Mouse (Mus musculus) MEL (cell line): ENCODE measurements at regions not wholly inside any gene's neighbourhood (a gene's known extent, or its start where the extent isn't known, plus 50 kb on each side); places are given as distances from the start of the nearest gene placed in this dataset.

Experiments used
- DNase-seq: peaks from one replicate; pipeline ENCODE4 v3.0.0; 2011; ENCODE audit warnings: low read depth, low spot score
- H3K27ac ChIP-seq: 2 replicates; pipeline ENCODE4 v1.5.1; 2012; ENCODE audit warnings: low read depth, mild to moderate bottlenecking, control low read depth, low read length, moderate library complexity; ENCODE audit not compliant: control insufficient read depth
- H3K27me3 ChIP-seq, 2 experiments: fragments of 150-350 bp in 1 of 2; sonication (generic) in 1 of 2; 2 replicates each; pipeline ENCODE4 v1.6.1; 2012; ENCODE audit warnings: low read length in 2 of 2, mild to moderate bottlenecking in 2 of 2, improper control_type of control experiment in 1 of 2, moderate library complexity in 1 of 2; ENCODE audit not compliant: insufficient read depth in 2 of 2, control insufficient read depth in 1 of 2
- H3K36me3 ChIP-seq, 2 experiments: 2 replicates each; pipeline ENCODE4 v1.6.1; 2012 to 2014; ENCODE audit warnings: low read length in 2 of 2, improper control_type of control experiment in 1 of 2, inconsistent platforms in 1 of 2, mild to moderate bottlenecking in 1 of 2; ENCODE audit not compliant: insufficient read depth in 2 of 2, control insufficient read depth in 1 of 2
- H3K4me1 ChIP-seq, 2 experiments: fragments of 150-350 bp in 1 of 2; sonication (generic) in 1 of 2; 2 replicates each; pipeline ENCODE4 v1.6.1; 2012; ENCODE audit warnings: low read length in 2 of 2, improper control_type of control experiment in 1 of 2, mild to moderate bottlenecking in 1 of 2; ENCODE audit not compliant: insufficient read depth in 2 of 2, control insufficient read depth in 1 of 2
- H3K4me3 ChIP-seq, 2 experiments: fragments of 150-350 bp in 1 of 2; sonication (generic) in 1 of 2; 2 replicates each; pipeline ENCODE4 v1.5.1; 2012; ENCODE audit warnings: low read depth in 2 of 2, low read length in 2 of 2, mild to moderate bottlenecking in 2 of 2, moderate library complexity in 2 of 2, control low read depth in 1 of 2, improper control_type of control experiment in 1 of 2; ENCODE audit not compliant: control insufficient read depth in 1 of 2, insufficient read depth in 1 of 2
- H3K79me2 ChIP-seq: 2 replicates; pipeline ENCODE4 v1.6.1; 2012; ENCODE audit warnings: mild to moderate bottlenecking, low read length, moderate library complexity; ENCODE audit not compliant: control insufficient read depth, poor library complexity, insufficient read depth
- H3K9ac ChIP-seq: 2 replicates; pipeline ENCODE4 v1.6.1; 2012; ENCODE audit warnings: low read depth, mild to moderate bottlenecking, control low read depth, low read length, moderate library complexity; ENCODE audit not compliant: control insufficient read depth, poor library complexity, severe bottlenecking
- H3K9me3 ChIP-seq: fragments of 150-350 bp; sonication (generic); replicated peaks from 2 replicates; pipeline ENCODE4 v1.6.1; 2012; ENCODE audit warnings: mild to moderate bottlenecking, low read length, improper control_type of control experiment, moderate library complexity; ENCODE audit not compliant: insufficient read depth
- CHD2 ChIP-seq: IDR thresholded peaks from 2 replicates; pipeline ENCODE4 v1.6.1; 2011; ENCODE audit warnings: low read length, improper control_type of control experiment
- CTCF ChIP-seq, 3 experiments: IDR thresholded peaks in 2 of 3; conservative IDR thresholded peaks in 1 of 3; 2 replicates each; pipeline ENCODE4 v1.5.1; 2011 to 2012; ENCODE audit warnings: low read length in 3 of 3, low read depth in 2 of 3, mild to moderate bottlenecking in 2 of 3, improper control_type of control experiment in 1 of 3, inconsistent platforms in 1 of 3, mixed read lengths in 1 of 3, moderate library complexity in 1 of 3; ENCODE audit not compliant: control insufficient read depth in 1 of 3, insufficient read depth in 1 of 3, poor library complexity in 1 of 3, severe bottlenecking in 1 of 3
- E2F4 ChIP-seq: IDR thresholded peaks from 2 replicates; pipeline ENCODE4 v1.6.1; 2011; ENCODE audit warnings: low read depth, low read length, improper control_type of control experiment, borderline replicate concordance
- ELF1 ChIP-seq: IDR thresholded peaks from 2 replicates; pipeline ENCODE4 v1.6.1; 2014; ENCODE audit warnings: low read depth, mild to moderate bottlenecking, inconsistent platforms, low read length, improper control_type of control experiment, moderate library complexity
- ETS1 ChIP-seq: IDR thresholded peaks from 2 replicates; pipeline ENCODE4 v1.6.1; 2012; ENCODE audit warnings: low read depth, mild to moderate bottlenecking, inconsistent platforms, low read length, improper control_type of control experiment, moderate library complexity
- JUND ChIP-seq: IDR thresholded peaks from 2 replicates; pipeline ENCODE4 v1.6.1; 2011; ENCODE audit warnings: low read depth, mild to moderate bottlenecking, improper control_type of control experiment, low read length
- KAT2A ChIP-seq: conservative IDR thresholded peaks from 2 replicates; pipeline ENCODE4 v1.6.1; 2012; ENCODE audit warnings: low read depth, low read length, improper control_type of control experiment, inconsistent platforms
- MAZ ChIP-seq: IDR thresholded peaks from 2 replicates; pipeline ENCODE4 v1.6.1; 2012; ENCODE audit warnings: low read depth, mild to moderate bottlenecking, inconsistent platforms, low read length, improper control_type of control experiment
- MEF2A ChIP-seq: IDR thresholded peaks from 2 replicates; pipeline ENCODE4 v1.6.1; 2014; ENCODE audit warnings: low read depth, mild to moderate bottlenecking, inconsistent platforms, low read length, improper control_type of control experiment; ENCODE audit not compliant: poor library complexity, insufficient replicate concordance, severe bottlenecking; ENCODE audit errors: extremely low read depth
- MXI1 ChIP-seq: IDR thresholded peaks from 2 replicates; pipeline ENCODE4 v1.6.1; 2011; ENCODE audit warnings: mild to moderate bottlenecking, low read depth, low read length, improper control_type of control experiment
- MYB ChIP-seq: IDR thresholded peaks from 2 replicates; pipeline ENCODE4 v1.6.1; 2011; ENCODE audit warnings: mild to moderate bottlenecking, low read depth, low read length, improper control_type of control experiment
- MYC ChIP-seq: IDR thresholded peaks from 2 replicates; pipeline ENCODE4 v1.6.1; 2011; ENCODE audit warnings: low read depth, mild to moderate bottlenecking, low read length, improper control_type of control experiment, moderate library complexity
- POLR2A ChIP-seq, 2 experiments: IDR thresholded peaks; 2 replicates each; pipeline ENCODE4 v1.6.1; 2011 to 2012; ENCODE audit warnings: low read length in 2 of 2, mild to moderate bottlenecking in 2 of 2, control low read depth in 1 of 2, improper control_type of control experiment in 1 of 2, low read depth in 1 of 2, moderate library complexity in 1 of 2; ENCODE audit not compliant: control insufficient read depth in 1 of 2, insufficient read depth in 1 of 2, poor library complexity in 1 of 2
- POLR2AphosphoS2 ChIP-seq: IDR thresholded peaks from 2 replicates; pipeline ENCODE4 v1.6.1; 2011; ENCODE audit warnings: low read length, improper control_type of control experiment
- RAD21 ChIP-seq: IDR thresholded peaks from 2 replicates; pipeline ENCODE4 v1.6.1; 2011; ENCODE audit warnings: mild to moderate bottlenecking, low read depth, low read length, improper control_type of control experiment
- RCOR1 ChIP-seq: IDR thresholded peaks from 2 replicates; pipeline ENCODE4 v1.6.1; 2012; ENCODE audit warnings: low read depth, mild to moderate bottlenecking, inconsistent platforms, low read length, improper control_type of control experiment
- SIN3A ChIP-seq: IDR thresholded peaks from 2 replicates; pipeline ENCODE4 v1.6.1; 2012; ENCODE audit warnings: low read length, improper control_type of control experiment, inconsistent platforms
- SMC3 ChIP-seq: IDR thresholded peaks from 2 replicates; pipeline ENCODE4 v1.6.1; 2011; ENCODE audit warnings: low read depth, low read length, improper control_type of control experiment
- TBP ChIP-seq: IDR thresholded peaks from 2 replicates; pipeline ENCODE4 v1.8.0; 2011; ENCODE audit warnings: low read depth, low read length, improper control_type of control experiment
- UBTF ChIP-seq: IDR thresholded peaks from 2 replicates; pipeline ENCODE4 v1.6.1; 2012; ENCODE audit warnings: low read depth, mild to moderate bottlenecking, inconsistent platforms, low read length, improper control_type of control experiment, moderate library complexity, borderline replicate concordance; ENCODE audit not compliant: insufficient read depth
- USF1 ChIP-seq: IDR thresholded peaks from 2 replicates; pipeline ENCODE4 v1.6.1; 2014; ENCODE audit warnings: low read depth, mild to moderate bottlenecking, inconsistent platforms, low read length, improper control_type of control experiment, moderate library complexity
- ZMIZ1 ChIP-seq: IDR thresholded peaks from 2 replicates; pipeline ENCODE4 v1.6.1; 2012; ENCODE audit warnings: low read depth, mild to moderate bottlenecking, inconsistent platforms, low read length, improper control_type of control experiment, moderate library complexity
- ZNF384 ChIP-seq: IDR thresholded peaks from 2 replicates; pipeline ENCODE4 v1.6.1; 2012; ENCODE audit warnings: low read depth, mild to moderate bottlenecking, inconsistent platforms, low read length, improper control_type of control experiment

DNA sequence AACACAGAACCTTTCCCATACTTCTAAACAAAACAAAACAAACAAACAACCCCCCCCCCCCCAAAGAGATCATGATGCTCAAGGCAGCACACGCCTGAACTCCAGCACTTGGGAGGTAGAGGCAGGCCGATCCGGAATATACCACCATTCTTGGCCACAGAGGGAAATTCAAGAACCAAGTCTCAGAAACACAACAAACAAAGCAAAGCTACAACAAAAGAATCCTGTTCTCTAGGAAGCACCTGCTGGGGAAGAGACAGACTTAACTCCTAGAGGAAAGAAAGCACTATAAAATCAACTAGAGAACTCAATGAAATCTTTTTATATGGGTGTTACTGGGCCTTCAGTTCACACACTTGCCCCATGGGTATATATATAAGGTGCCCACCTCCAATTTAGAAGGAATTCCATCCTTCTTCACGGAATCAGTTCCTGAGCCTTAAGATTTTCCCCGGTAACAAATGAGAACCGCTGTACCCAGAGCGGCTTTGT lies 96.1 kb downstream of the Tmco5 start:
- no peaks in the 10 kb centered on the region for H3K9me3 ChIP-seq
- H3K4me1 ChIP-seq: no peaks in the 10 kb centered on the region
- no peak overlapping the region for H3K27ac ChIP-seq
- no peaks in the 10 kb centered on the region for H3K27me3 ChIP-seq
- no peak overlapping the region for H3K9ac ChIP-seq
- no peak for TF ChIP-seq MEF2A
- no peak for TF ChIP-seq RAD21
- TF ChIP-seq CTCF (IDR thresholded peaks at IDR 0.05 in 2 of 3, conservative IDR thresholded peaks at IDR 0.05 in 1 of 3; ENCODE audit: control insufficient read depth in 1 of 3, insufficient read depth in 1 of 3, low read depth in 2 of 3, low read length in 3 of 3, poor library complexity in 1 of 3, severe bottlenecking in 1 of 3): no peak
- no peak for TF ChIP-seq ELF1
- TF ChIP-seq JUND: no peak
- TF ChIP-seq, all 39 proteins: peak for 0
- no peak for DNase-seq
- Histone ChIP-seq H3K36me3 (no peaks in the 10 kb centered on the region), H3K79me2 (no peaks in the 10 kb centered on the region), H3K4me3 (no peak overlapping the region)

DNA sequence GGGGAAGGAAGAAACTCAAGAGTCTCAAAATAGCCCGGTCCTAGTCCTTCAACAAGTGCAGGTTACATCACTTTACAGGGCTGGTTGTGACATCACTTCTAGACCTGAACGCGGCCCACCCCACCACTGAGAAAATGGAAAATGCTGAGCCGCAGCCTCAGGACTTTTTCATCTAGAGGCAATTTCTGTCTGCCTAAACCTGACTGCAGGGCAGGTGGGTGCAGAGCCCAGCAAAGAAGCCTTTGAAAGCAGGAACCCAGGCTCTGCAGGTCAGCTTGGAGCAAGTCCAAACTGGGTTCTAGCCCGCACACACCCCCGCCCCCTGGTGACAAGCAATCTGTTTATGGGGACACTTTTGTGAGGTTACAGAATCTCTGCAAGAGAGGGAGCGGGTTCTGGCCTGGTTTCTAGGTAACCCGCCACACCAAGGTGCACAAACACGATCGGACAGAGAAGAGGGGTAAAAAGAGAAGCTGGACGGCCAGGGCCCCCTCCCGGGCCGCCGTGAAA lies 96.7 kb downstream of the Tmco5 start:
- DNase-seq: no peak
- no peaks in the 10 kb centered on the region for H3K4me1 ChIP-seq
- no peak for TF ChIP-seq POLR2AphosphoS2
- TF ChIP-seq ZMIZ1: no peak
- no peak for TF ChIP-seq USF1
- no peak for TF ChIP-seq UBTF
- no peak for TF ChIP-seq MYB
- no peak for TF ChIP-seq SMC3

GRCm38 (mm10) chr2:116975601-116976431 lies 97.3 kb downstream of the Tmco5 start:
- Histone ChIP-seq H3K4me1 (no peaks in the 10 kb centered on the region), H3K27me3 (no peaks in the 10 kb centered on the region), H3K4me3 (no peak overlapping the region), H3K79me2 (no peaks in the 10 kb centered on the region), H3K9ac (no peak overlapping the region), H3K27ac (no peak overlapping the region), H3K36me3 (no peaks in the 10 kb centered on the region), H3K9me3 (no peaks in the 10 kb centered on the region)
- no peak for TF ChIP-seq MYC
- TF ChIP-seq SIN3A: no peak
- TF ChIP-seq POLR2A (IDR thresholded peaks at IDR 0.05; ENCODE audit: control insufficient read depth in 1 of 2, insufficient read depth in 1 of 2, low read depth in 1 of 2, low read length in 2 of 2, poor library complexity in 1 of 2): no peak
- TF ChIP-seq TBP: no peak
- no peak for TF ChIP-seq CHD2
- TF ChIP-seq MYB: no peak
- TF ChIP-seq MEF2A: no peak
- TF ChIP-seq JUND: no peak
- TF ChIP-seq ZMIZ1: no peak
- TF ChIP-seq KAT2A: no peak
- no peak for TF ChIP-seq CTCF (IDR thresholded peaks at IDR 0.05 in 2 of 3, conservative IDR thresholded peaks at IDR 0.05 in 1 of 3; ENCODE audit: control insufficient read depth in 1 of 3, insufficient read depth in 1 of 3, low read depth in 2 of 3, low read length in 3 of 3, poor library complexity in 1 of 3, severe bottlenecking in 1 of 3)
- TF ChIP-seq MXI1: no peak
- TF ChIP-seq RAD21: no peak
- TF ChIP-seq RCOR1: no peak
- no peak for TF ChIP-seq MAZ
- no peak for TF ChIP-seq E2F4
- TF ChIP-seq ZNF384: no peak
- no peak for TF ChIP-seq ETS1
- no peak for DNase-seq

More for the DNA sequence above, 96.7 kb downstream of the Tmco5 start:
- no peaks in the 10 kb centered on the region for H3K9me3 ChIP-seq
- H3K36me3 ChIP-seq: no peaks in the 10 kb centered on the region
- H3K27ac ChIP-seq: no peak overlapping the region
- no peaks in the 10 kb centered on the region for H3K27me3 ChIP-seq
- no peaks in the 10 kb centered on the region for H3K79me2 ChIP-seq
- H3K4me3 ChIP-seq: no peak overlapping the region
- no peak overlapping the region for H3K9ac ChIP-seq
